Mouse (Mus musculus) heart, embryonic 12.5 days (tissue): ENCODE data around the gene Ciz1. TPM values are rescaled to one million over a fixed set of nuclear protein-coding genes. Genes with fewer than 3 reads are reported as not detected.

Experiments
- microRNA-seq: library from miRNA; unstranded; fragments of <30 nt; microRNA quantifications from one replicate; pipeline ENCODE4, GENCODE M21; 2017
- polyA plus RNA-seq: library from polyadenylated mRNA; unstranded; fragments of >200 nt; fragmentation: Nextera tagmentation; extraction: Ambion mirVana; gene quantifications from 2 replicates; pipeline ENCODE4 v1.2.1, GENCODE M21; 2016

The Ciz1 gene
- polyA plus RNA-seq, 1 experiment from 2014 or later = 40.5 TPM

Small RNA genes within 50 kb of the gene (microRNA-seq; reads per million reads assigned to microRNA genes)
- gene Gm23363 = 0.71 reads per million
- gene Mir199b = 637 reads per million, percentile 76 among the genes with 10 or more reads in this experiment

Other genes starting within 250 kb of the Ciz1 start
- 54.7 and 66.5 TPM in 2 replicates for gene Prrc2b, start 201.2 kb upstream of the Ciz1 start, polyA plus RNA-seq
- gene Pomt1, start 115.7 kb upstream of the Ciz1 start, polyA plus RNA-seq = 16.6 and 18.3 TPM in 2 replicates
- 42.7 and 44.2 TPM in 2 replicates for gene Uck1, start 92.2 kb upstream of the Ciz1 start, polyA plus RNA-seq
- 28.4 and 30.7 TPM in 2 replicates for gene Golga2, start 64.9 kb upstream of the Ciz1 start, polyA plus RNA-seq
- 284 and 317 TPM in 2 replicates for gene Swi5, start 64.3 kb upstream of the Ciz1 start, polyA plus RNA-seq
- 6.2 and 7.6 TPM in 2 replicates for gene Dnm1, start 1.0 kb downstream of the Ciz1 start, polyA plus RNA-seq
- gene 1110008P14Rik, start 29.6 kb downstream of the Ciz1 start, polyA plus RNA-seq = 48.2 and 48.9 TPM in 2 replicates
- gene Lcn2, start 35.9 kb downstream of the Ciz1 start, polyA plus RNA-seq = 0.14 and 0.38 TPM in 2 replicates
- gene Ptges2, start 43.6 kb downstream of the Ciz1 start, polyA plus RNA-seq = 39.9 and 44.9 TPM in 2 replicates
- 4.7 and 5.4 TPM in 2 replicates for gene Naif1, start 98.1 kb downstream of the Ciz1 start, polyA plus RNA-seq
- gene Slc25a25, start 99.1 kb downstream of the Ciz1 start, polyA plus RNA-seq = 13.0 and 14.3 TPM in 2 replicates
- gene Fam102a, start 183.0 kb downstream of the Ciz1 start, polyA plus RNA-seq = 7.9 and 9.0 TPM in 2 replicates
- gene Dpm2, start 218.5 kb downstream of the Ciz1 start, polyA plus RNA-seq = 68.0 and 71.5 TPM in 2 replicates
- 0.23 and 0.33 TPM in 2 replicates for gene Pip5kl1, start 222.5 kb downstream of the Ciz1 start, polyA plus RNA-seq
- 0.18 and 0.24 TPM in 2 replicates for gene 9430097D07Rik, start 223.4 kb downstream of the Ciz1 start, polyA plus RNA-seq
- gene St6galnac4, start 234.8 kb downstream of the Ciz1 start, polyA plus RNA-seq = 45.6 and 47.2 TPM in 2 replicates
- gene St6galnac6, start 247.4 kb downstream of the Ciz1 start, polyA plus RNA-seq = 31.6 and 35.3 TPM in 2 replicates